Mouse (Mus musculus) heart, postnatal 14 days (tissue): ENCODE measurements around the gene Tfeb. TPM values are rescaled to one million over a fixed set of nuclear protein-coding genes. Genes with fewer than 3 reads are reported as not detected.

ENCODE experiments used
- DNase-seq, 2 experiments: peaks; one replicate each; pipeline ENCODE4 v3.0.0; 2021 to 2022
- intact Hi-C: fragments of 180-260 bp; cut with DNase I; formaldehyde crosslinking; loops from one replicate; pipeline ENCODE4 v1.15.1; 2025
- long read RNA-seq, 2 experiments: library from polyadenylated mRNA; stranded (forward); transcript quantifications; one replicate each; pipeline ENCODE4 v2.0.0; 2021
- total RNA-seq, 2 experiments: library from RNA; stranded (reverse); gene quantifications; 2 replicates each; pipeline ENCODE4 v1.2.3; 2021

Gene Tfeb
- 10 to 100 TPM; 46.8 to 49.3 TPM for total RNA-seq
- long read RNA-seq, experiment 1, transcript Tfeb-202 (9 exons, 2,342 nt): major isoform, 39 of 62 reads
- long read RNA-seq, experiment 1, transcript Tfeb-201 (8 exons, 2,296 nt): minor isoform, 6 of 62 reads
- long read RNA-seq, experiment 1, partial matches to known transcripts: 13 of 62 reads
- long read RNA-seq, experiment 1, other reads (novel, unspliced or antisense): 4 of 62 reads
- long read RNA-seq, experiment 2, transcript Tfeb-202 (9 exons, 2,342 nt): major isoform, 43 of 66 reads
- long read RNA-seq, experiment 2, partial matches to known transcripts: 16 of 66 reads
- long read RNA-seq, experiment 2, other reads (novel, unspliced or antisense): 4 of 66 reads

DNA sequence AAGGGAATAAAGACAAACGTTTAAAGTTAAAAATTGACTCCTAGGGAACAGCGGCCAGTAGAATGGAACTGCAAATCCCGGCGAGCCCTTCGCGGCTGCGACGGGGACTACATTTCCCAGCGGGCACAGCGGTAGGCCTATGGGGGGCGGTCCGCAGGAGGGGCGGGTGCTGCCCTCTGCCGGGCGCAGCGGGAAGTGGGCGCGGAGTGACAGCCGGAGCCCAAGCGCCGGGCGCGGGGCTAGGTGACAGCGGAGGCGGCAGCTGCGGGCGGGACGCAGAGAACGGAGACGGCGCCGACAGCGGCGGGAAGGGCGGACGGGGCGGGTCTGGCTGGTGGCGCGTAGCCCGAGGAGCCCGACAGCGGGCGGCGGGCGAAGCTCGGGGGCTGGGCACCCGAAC, at the start of gene Tfeb:
Tfeb (plus strand) TSS at position 175 of the 400 bp plus-strand sequence.
- intact Hi-C loops: no loop called here
- DNase-seq: peak; percentile 99 to 100

DNA sequence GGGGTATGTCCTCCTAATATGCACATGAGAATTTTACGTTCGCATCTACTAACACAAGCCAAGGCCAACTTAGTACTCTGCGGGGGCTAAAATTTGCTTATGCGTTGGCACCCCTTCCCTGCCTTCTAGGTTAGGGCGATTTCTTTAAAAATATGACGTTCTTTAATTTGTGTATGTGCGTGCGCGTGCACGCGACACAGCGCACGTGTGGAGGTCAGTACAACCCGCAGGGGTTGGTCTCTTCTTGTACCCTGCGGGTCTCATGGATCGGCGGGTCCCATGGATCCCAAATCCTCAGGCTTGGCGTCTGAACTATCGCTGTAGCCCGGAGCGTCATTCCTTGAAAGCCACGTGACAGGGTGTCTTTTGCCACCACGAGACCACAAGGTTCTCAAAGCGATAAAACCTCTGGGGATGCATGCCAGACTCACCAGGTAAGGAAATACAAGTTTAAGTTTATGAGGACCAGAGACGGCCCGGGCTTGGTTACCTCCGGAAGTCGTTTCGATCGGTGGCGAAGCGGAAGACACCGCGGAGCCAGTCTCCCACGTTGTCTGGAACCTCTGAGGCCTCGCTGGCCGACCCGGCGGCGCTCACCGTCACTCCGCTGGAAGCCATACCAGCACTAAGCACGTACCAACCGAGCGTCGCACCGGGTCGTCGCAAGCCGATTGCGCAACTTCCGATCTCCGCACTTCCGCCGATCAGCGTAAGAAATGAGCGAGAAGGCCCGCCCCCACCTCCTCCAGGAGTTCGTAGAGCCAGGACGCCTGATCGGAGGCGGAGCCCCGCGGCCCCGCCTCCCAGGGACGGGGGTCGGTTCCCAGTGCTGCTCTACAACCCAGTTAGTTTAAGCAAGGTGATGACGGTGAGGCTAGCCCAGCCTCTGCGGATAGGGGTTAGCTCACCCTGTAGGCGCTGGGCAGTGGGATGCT, 49.2 kb upstream of the Tfeb start:
- DNase-seq: peak; percentile 94 to 97
- intact Hi-C loops: loop anchor here (5.0 kb wide), 1 partner anchor 215 kb away; no protein-coding TSS in a partner anchor

DNA sequence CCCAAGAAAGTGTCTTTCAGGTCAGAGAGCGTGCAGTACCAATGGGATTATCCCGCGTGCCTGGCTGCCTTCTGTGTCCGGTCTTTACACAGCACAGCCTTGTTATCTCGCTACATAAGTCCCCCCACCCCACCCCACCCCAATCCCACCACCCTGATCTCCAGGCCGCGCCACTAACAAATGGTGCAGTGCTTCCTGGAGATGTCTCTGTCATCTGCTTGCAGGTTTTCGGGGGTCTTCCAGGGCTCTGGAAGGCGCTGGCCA, 48.6 kb upstream of the Tfeb start, which contains the start of gene Tomm6:
Tomm6 (minus strand) TSS at position 43 of the 264 bp plus-strand sequence.
- DNase-seq: no peak
- intact Hi-C loops: loop anchor here (5.0 kb wide), 1 partner anchor 216 kb away; no protein-coding TSS in a partner anchor

- DNase-seq: peak; percentile 74 to 78
- intact Hi-C loops: loop anchor here (5.0 kb wide), 1 partner anchor 217 kb away; no protein-coding TSS in a partner anchor
Observed at GRCm38 (mm10) chr17:47688608-47689575, 47.9 kb upstream of the Tfeb start, which contains the start of gene Frs3. Gene Frs3 (plus strand): TSS chr17:47689030.

DNA sequence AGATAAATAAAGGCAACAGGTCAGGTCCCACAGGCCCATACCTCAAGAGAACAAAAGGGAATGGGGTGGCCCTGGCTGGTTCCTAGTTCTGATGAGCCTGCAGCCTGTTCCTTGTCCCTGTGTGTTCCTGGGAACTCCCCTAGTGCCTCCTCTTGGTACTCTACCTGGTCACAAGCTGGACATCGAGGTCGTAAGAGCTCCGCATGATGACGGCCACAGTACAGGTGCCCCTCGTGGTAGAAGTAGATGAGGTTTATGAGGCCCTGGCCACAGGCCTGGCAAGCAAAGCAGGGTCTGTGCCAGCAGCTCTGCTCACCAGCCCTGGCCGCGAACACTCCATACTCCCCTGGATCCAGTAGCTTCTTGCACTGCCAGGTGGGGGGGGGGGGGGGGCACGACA, 46.9 kb upstream of the Tfeb start:
- DNase-seq: no peak
- intact Hi-C loops: loop anchor here (5.0 kb wide), 1 partner anchor 218 kb away; no protein-coding TSS in a partner anchor

DNA sequence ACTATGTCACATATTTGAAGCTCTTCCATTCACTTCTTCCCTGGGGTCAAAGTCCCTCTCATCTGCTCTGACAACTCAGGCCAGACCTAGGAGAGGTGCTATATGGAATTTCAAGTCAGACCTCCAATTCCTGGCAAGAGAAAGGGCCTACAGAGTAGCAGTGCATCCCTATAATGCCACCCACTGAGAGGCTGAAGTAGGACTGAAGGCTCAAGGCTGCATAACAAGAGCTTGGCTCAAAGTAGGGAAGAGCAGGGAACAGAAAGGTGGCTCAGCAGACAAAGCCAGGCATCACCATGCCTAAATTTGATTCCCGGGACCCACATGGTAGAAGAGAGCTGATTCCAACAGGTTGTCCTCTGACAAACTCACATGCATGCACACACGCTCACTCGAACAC, 45.2 kb upstream of the Tfeb start:
- no peak for DNase-seq
- intact Hi-C loops: no loop called here

GRCm38 (mm10) chr17:47693671-47694441, 43.0 kb upstream of the Tfeb start:
- intact Hi-C loops: no loop called here
- peak; percentile 24 to 42 for DNase-seq

- intact Hi-C loops: no loop called here
Observed at GRCm38 (mm10) chr17:47694442-47694502, 42.6 kb upstream of the Tfeb start, which contains the start of gene Gm21981. Gene Gm21981 (minus strand): TSS chr17:47694455.

GRCm38 (mm10) chr17:47694503-47695336, 42.1 kb upstream of the Tfeb start, which contains the start of gene Prickle4:
Gene Prickle4 (minus strand): TSS chr17:47694736.
- peak; percentile 99 for DNase-seq
- intact Hi-C loops: no loop called here

More at GRCm38 (mm10) chr17:47694442-47694502, 42.6 kb upstream of the Tfeb start, which contains the start of gene Gm21981:
- no peak for DNase-seq

DNA sequence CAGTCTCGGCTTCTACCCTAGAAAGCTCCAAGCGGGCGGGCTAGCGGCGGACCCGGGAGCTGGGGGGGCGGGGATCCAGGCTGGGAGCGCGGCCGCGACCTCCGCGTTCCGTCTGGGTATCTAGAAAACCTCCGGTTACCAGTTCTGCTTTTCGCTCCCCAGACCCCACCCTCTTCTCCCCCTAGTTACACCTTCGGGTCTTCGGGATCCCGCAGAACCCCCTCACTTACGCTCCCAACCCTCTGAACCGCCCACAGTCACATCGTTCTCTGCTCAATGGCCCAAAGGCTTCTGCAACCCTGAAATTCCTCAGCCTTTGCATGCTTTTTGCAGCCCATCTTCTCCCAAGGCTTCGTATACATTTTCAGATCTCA, 41.5 kb upstream of the Tfeb start:
- intact Hi-C loops: no loop called here

DNA sequence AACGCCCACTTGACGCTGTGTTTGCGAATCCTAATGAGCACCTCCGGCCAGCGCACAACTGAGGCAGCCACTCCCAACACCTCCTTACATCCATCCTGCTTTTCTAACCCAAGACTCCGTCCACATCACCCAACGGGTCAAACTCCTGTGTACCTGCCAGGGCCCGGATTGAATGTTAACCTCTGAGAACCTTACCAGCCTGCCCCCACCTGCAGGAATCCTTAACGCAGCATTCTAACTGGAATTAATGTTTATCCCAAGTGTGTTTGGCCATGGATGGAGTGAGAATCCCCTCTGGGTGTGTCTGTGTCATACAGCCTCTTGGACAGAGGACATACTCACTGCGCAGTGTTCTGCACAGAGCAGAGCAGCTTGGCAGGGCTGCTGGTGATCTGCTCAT, 38.7 kb upstream of the Tfeb start:
- DNase-seq: no peak
- intact Hi-C loops: no loop called here

More for the DNA sequence above, 41.5 kb upstream of the Tfeb start:
- no peak for DNase-seq

GRCm38 (mm10) chr17:47699055-47699454, 37.8 kb upstream of the Tfeb start:
- intact Hi-C loops: no loop called here

DNA sequence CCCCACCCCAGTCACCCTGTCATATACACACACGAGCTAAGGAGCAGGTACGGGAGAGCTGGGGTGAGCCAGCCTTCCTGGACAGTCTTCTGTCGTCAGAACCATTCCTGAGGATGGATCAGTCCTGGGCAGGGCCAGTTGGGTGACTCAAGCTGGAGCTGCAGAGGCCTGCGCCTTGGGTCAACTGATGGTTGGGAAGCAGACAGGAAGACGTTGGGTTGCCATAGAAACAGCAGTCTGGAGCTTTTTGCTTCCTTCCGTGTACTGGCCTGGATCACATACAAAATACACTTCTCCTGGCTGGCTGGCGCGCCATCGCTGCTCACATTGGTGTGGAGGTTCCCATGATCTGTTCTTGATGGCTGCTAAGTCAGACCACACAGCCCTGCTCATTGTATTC, 35.0 kb upstream of the Tfeb start:
- DNase-seq: no peak
- intact Hi-C loops: no loop called here

More at GRCm38 (mm10) chr17:47699055-47699454, 37.8 kb upstream of the Tfeb start:
- no peak for DNase-seq

DNA sequence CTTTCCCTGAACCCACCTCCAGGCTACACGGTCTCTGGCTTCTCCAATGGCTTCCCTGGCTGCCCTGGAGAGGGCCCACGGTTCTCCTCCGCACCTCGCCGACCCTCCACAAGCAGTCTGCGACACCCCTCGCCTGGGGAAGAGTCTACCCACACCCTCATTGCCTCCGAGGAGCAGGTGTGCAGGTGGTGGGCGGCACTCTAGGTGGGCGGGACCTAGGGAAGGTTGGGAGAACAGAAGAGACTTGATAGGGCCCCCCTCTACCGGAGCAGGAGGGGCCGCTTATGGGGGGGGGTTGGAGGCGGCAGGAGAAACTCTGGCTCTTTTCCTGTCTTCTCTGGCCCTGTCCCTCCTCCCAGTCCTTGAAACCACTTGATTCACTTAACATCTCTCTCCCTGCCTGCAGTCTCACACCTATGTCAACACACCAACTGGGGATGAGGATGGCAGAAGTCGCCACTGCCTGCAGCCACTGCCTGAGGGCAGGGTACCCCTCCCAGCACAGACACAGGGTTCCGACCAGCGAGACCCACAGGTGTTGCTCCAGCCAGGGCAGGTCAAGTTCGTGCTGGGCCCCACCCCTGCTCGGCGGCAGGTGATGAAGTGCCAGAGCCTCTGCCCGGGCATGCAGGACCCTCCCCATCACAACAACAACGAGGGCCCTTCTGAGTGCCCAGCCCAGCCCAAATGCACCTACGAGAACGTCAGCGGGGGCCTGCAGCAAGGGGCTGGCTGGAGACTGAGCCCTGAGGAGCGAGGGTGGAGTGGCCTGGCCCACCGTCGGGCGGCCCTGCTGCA, 34.1 kb upstream of the Tfeb start:
- intact Hi-C loops: no loop called here
- no peak for DNase-seq

GRCm38 (mm10) chr17:47703556-47703955, 33.3 kb upstream of the Tfeb start:
- no peak for DNase-seq
- intact Hi-C loops: no loop called here

GRCm38 (mm10) chr17:47704692-47705091, 32.1 kb upstream of the Tfeb start:
- no peak for DNase-seq
- intact Hi-C loops: no loop called here

DNA sequence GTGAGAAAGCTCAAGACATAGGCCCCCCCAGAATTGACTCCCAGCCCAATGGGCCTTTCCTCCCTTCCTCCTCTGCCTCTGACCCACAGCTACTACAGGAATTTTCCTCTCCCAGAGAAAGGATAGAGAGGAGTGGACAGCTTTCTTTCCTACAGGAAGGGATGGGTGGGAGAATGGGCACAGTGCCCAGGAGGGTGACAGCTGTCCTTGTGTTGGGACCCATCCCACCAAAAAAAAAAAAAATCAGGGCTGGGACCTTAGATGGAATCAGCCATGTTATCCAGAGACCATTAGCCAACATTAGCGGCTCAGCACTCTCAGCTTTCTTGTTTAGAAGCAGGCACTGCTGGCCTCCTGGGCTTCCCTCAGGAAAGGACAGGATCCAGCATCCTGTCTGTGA, 30.6 kb upstream of the Tfeb start:
- peak in 1 of 2 experiments; percentile 12 for DNase-seq
- intact Hi-C loops: no loop called here

- intact Hi-C loops: no loop called here
- no peak for DNase-seq
Observed at GRCm38 (mm10) chr17:47707961-47708360, 28.9 kb upstream of the Tfeb start.
